Mouse (Mus musculus): ENCODE measurements around the gene Rpl23. TPM values are rescaled to one million over a fixed set of nuclear protein-coding genes. Genes with fewer than 3 reads are reported as not detected.

Gene Rpl23
- polyA plus RNA-seq, 1 experiment from 2014 or later = 327 TPM

DNA sequence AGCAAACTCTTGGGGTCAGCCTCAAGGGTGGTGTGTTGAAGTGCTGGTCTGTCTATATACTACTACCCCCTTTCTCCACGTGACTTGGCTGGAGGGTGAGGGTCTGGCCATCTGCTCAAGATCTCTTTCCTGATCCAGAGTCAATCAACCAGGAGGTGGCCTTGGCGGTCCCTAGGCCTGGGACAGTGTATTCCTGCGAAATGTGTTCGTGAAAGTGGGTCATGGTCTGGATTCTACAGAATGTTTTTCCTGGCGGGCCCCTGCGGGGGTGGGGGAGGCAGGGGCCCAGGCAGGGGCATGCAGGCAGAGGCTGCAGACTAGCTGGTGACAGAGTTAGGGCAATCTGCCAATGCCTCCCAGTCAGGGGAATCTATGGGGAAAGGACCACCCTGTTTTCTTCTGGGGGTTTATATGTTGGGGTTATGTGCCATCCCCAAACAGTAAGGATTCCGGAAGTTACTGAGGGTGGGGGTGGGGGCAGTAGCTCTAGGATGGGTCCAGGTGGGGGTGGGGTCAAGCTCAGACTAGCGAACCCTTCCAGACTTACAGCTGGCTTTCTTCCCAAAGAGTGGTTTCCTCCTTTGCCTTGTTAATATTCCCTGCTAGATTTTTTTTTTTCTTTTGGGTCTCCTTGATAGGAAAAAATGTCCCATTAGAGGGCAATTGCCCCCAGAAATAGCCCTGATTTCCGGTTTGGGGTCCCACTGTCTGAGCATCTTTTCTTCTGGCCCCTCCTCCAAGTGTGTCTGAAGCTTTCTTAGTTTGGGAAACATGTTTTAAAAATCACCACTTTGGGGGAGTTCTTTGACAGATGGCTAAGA lies 22.8 kb upstream of the Rpl23 start:
- Histone ChIP-seq H3K4me2 (replicated peaks) (peak overlapping the region; percentile 31), H3K4me1 (peaks cover 85% of the 10 kb centered on the region), H3K36me3 (peaks cover 10% of the 10 kb centered on the region), H3K9ac (replicated peaks) (peak overlapping the region; percentile 19; the same call in 1 of the 2 replicates), H3K27me3 (no peaks in the 10 kb centered on the region), H3K9me3 (no peaks in the 10 kb centered on the region), H3K27ac (replicated peaks) (peak overlapping the region; percentile 69), H3K4me3 (peak overlapping the region; percentile 9; the same call in 1 of the 2 replicates)
- 13% methylated on average over 9 of the region's 9 CpGs for WGBS
- peak; percentile 30 for ATAC-seq (replicated peaks)

GRCm38 (mm10) chr11:97803847-97804246 lies 21.6 kb upstream of the Rpl23 start:
- no peak for ATAC-seq (replicated peaks)
- Histone ChIP-seq H3K9ac (replicated peaks) (no peak overlapping the region), H3K36me3 (peaks cover 7% of the 10 kb centered on the region), H3K4me3 (no peak overlapping the region), H3K4me1 (peaks cover 74% of the 10 kb centered on the region), H3K27me3 (no peaks in the 10 kb centered on the region), H3K27ac (replicated peaks) (no peak overlapping the region), H3K4me2 (replicated peaks) (no peak overlapping the region), H3K9me3 (no peaks in the 10 kb centered on the region)
- WGBS = 87% methylated on average over 5 of the region's 5 CpGs

DNA sequence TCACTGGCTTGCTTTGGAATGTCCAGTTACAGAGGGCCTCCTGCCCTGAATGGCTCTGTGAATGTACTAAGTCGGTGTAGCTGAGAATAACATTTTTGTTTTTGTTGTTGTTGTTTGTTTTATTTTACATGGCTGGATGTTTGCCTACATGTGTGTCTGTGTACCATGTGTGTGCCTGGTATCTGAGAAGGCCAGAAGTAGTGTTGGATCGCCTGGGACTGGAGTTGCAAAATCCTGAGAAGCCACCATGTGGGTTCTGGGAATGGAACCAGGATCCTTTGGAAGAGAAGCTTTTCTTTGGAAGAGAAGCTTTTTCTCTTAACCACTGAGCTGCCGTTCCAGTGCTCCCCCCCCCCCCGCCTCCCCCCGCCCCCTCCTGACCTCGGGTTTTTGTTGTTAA lies 20.3 kb upstream of the Rpl23 start:
- Histone ChIP-seq H3K9ac (replicated peaks) (no peak overlapping the region), H3K4me1 (peaks cover 66% of the 10 kb centered on the region), H3K4me2 (replicated peaks) (peak overlapping the region; percentile 58), H3K27me3 (no peaks in the 10 kb centered on the region), H3K4me3 (peak overlapping the region; percentile 98), H3K9me3 (no peaks in the 10 kb centered on the region), H3K27ac (replicated peaks) (no peak overlapping the region), H3K36me3 (peaks cover under 1% of the 10 kb centered on the region)
- no peak for ATAC-seq (replicated peaks)
- WGBS = 26% methylated on average over 6 of the region's 6 CpGs

- WGBS = 43% methylated on average over 1 of the region's 1 CpGs
Measured at GRCm38 (mm10) chr11:97802194-97802470, 19.9 kb upstream of the Rpl23 start.

GRCm38 (mm10) chr11:97801409-97802193 lies 19.4 kb upstream of the Rpl23 start:
- peak overlapping the region; percentile 97 for H3K9ac ChIP-seq (replicated peaks)
- ATAC-seq (replicated peaks) = no peak
- H3K4me1 ChIP-seq = peaks cover 60% of the 10 kb centered on the region
- H3K27ac ChIP-seq (replicated peaks) = 0 out of 2 replicates have a peak overlapping the region, but pooled peaks have one; percentile 96
- no peaks in the 10 kb centered on the region for H3K27me3 ChIP-seq
- WGBS = 34% methylated on average over 8 of the region's 8 CpGs
- peak overlapping the region; percentile 58 for H3K4me2 ChIP-seq (replicated peaks)
- H3K36me3 ChIP-seq = no peaks in the 10 kb centered on the region
- no peaks in the 10 kb centered on the region for H3K9me3 ChIP-seq
- peak overlapping the region; percentile 98 for H3K4me3 ChIP-seq

More at GRCm38 (mm10) chr11:97802194-97802470, 19.9 kb upstream of the Rpl23 start:
- H3K4me3 ChIP-seq = peak overlapping the region; percentile 98
- ATAC-seq (replicated peaks) = no peak
- H3K4me2 ChIP-seq (replicated peaks) = peak overlapping the region; percentile 58
- H3K27me3 ChIP-seq = no peaks in the 10 kb centered on the region
- peak overlapping the region; percentile 97 for H3K9ac ChIP-seq (replicated peaks)
- no peaks in the 10 kb centered on the region for H3K36me3 ChIP-seq
- H3K27ac ChIP-seq (replicated peaks) = no peak overlapping the region
- H3K4me1 ChIP-seq = peaks cover 64% of the 10 kb centered on the region
- H3K9me3 ChIP-seq = no peaks in the 10 kb centered on the region

DNA sequence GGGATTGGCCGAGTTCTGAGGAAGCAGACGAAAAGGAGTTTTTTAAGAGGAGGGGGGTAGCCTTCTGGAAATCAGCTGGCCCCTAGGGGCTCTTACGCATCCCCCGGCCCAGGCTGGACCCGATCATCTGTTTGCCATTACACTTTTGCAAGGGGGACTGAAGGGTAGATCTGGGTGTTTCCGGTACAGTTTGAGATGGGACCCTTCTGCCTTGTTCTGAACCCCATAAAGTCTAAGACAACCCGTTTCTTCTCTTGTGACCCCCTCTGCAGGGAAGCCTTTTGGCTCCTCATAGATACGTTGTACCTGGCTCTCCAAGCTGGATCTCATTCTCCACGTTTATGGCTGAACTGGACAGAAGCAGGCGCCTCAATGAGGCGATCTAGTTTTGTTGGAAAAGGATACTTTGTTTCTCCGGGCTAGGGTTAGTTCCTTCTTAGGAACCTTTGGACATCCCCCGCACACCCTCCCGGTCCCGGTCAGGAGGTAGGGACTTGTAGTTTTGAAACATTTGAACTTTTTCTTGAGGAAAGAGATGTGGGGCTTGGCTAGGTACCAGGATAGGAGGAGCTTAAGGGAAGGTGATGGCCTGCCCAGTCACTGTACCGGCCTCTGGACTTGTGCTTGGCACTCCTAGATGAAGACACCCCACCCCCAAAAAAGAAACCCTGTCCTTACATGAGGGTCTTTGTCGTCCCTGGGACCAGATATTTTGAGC lies 18.6 kb upstream of the Rpl23 start:
- peak overlapping the region; percentile 58 for H3K4me2 ChIP-seq (replicated peaks)
- peak overlapping the region; percentile 96 for H3K27ac ChIP-seq (replicated peaks)
- no peaks in the 10 kb centered on the region for H3K9me3 ChIP-seq
- H3K27me3 ChIP-seq = no peaks in the 10 kb centered on the region
- H3K4me3 ChIP-seq = peak overlapping the region; percentile 98
- peak overlapping the region; percentile 97 for H3K9ac ChIP-seq (replicated peaks)
- ATAC-seq (replicated peaks) = no peak
- H3K36me3 ChIP-seq = no peaks in the 10 kb centered on the region
- 6% methylated on average over 17 of the region's 17 CpGs for WGBS
- H3K4me1 ChIP-seq = peaks cover 52% of the 10 kb centered on the region

DNA sequence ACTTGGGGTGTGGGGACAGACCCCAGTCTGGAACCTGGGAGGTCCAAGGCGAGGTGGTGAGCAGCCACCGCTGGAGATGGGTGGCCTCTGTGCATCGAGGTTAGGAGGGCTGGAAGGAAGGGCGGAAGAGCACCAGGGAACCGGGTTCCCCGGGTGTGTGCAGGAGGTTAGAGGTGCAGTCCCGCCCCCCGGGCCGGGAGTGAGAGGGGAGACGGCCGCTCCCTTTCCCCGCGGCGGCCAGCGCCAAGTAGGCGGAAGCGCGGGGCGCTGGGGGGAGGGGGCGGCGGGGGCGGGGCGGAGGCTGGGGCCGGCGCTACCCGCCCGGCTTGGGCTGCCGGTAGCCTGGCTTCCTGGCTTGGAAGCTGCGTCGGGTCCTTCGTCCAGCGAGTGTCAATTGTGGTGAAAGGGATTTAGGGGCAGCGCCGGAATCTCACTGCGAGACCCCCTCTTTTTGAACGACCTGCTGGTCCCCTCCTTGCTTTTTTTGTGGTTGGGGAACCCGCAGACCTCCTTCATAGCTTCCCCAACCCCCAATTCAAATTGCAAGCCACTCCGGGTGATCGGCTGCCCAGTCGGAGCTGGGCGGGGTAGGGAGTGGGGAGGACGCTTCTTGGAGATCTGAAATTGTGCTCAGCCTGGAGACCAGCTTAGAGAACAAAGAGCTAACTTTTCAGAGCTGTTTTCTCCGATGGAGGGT lies 17.9 kb upstream of the Rpl23 start:
- H3K4me1 ChIP-seq = peaks cover 45% of the 10 kb centered on the region
- under 1% methylated on average over 27 of the region's 43 CpGs for WGBS
- peak overlapping the region; percentile 96 for H3K27ac ChIP-seq (replicated peaks)
- ATAC-seq (replicated peaks) = peak; percentile 62
- peak overlapping the region; percentile 97 for H3K9ac ChIP-seq (replicated peaks)
- no peaks in the 10 kb centered on the region for H3K27me3 ChIP-seq
- H3K4me3 ChIP-seq = peak overlapping the region; percentile 98
- peak overlapping the region; percentile 58 for H3K4me2 ChIP-seq (replicated peaks)
- H3K9me3 ChIP-seq = no peaks in the 10 kb centered on the region
- H3K36me3 ChIP-seq = no peaks in the 10 kb centered on the region

DNA sequence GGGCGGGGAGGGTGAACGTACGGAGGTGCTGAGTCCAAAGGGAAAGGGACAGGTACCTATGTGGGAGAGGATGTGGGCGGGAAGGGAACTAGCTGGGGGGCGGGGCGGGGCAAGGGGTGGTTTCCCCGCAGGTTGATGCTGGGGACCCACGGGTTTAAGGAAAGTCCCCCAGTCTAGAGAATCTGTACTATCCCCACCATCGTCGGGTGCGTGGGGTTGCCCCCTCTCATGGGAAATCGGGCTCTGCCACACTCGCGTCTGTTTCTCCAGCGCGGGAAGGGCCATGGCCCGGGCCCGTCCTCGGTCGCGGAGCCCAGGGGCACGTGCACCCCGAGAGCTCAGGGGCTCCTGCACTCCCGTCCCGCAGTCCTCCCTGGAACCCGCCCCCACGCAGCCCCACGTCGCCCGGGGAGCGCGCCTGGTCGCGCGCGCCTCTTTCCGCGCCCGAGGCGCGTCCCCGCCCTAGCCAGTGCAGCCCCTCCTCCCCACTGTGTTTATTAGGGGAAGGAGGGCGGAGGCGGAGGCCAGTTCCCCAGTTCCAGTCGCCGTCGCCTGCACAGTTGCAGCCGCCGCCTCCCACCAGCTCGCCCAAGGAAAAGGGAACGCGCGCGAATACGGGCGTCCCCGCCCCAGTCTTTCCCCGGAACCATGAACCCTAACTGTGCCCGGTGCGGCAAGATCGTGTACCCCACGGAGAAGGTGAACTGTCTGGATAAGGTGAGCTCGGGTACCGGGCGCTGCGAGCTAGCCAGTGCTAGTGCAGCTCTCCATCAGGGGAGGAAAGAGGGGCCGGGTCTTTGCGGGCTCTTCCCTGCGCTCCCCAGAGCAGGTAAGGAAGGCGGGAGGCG lies 17.1 kb upstream of the Rpl23 start:
- Histone ChIP-seq H3K9me3 (no peaks in the 10 kb centered on the region), H3K27me3 (no peaks in the 10 kb centered on the region), H3K4me3 (peak overlapping the region; percentile 98), H3K9ac (replicated peaks) (peak overlapping the region; percentile 97), H3K27ac (replicated peaks) (peak overlapping the region; percentile 96), H3K4me2 (replicated peaks) (peak overlapping the region; percentile 58), H3K4me1 (peaks cover 37% of the 10 kb centered on the region), H3K36me3 (no peaks in the 10 kb centered on the region)
- WGBS = under 1% methylated on average over 71 of the region's 71 CpGs
- ATAC-seq (replicated peaks) = peak; percentile 84

GRCm38 (mm10) chr11:97798782-97799145 lies 16.5 kb upstream of the Rpl23 start, which contains the start of gene Lasp1:
Gene Lasp1 (plus strand): TSS chr11:97799000.
- peak within 1 kb of the TSS; percentile 97 for H3K9ac ChIP-seq (replicated peaks)
- H3K9me3 ChIP-seq = no peaks in the 10 kb centered on the region
- no peaks in the 10 kb centered on the region for H3K36me3 ChIP-seq
- WGBS = 1% methylated on average over 11 of the region's 11 CpGs
- ATAC-seq (replicated peaks) = peak; percentile 63
- H3K4me3 ChIP-seq = peak within 1 kb of the TSS; percentile 98
- peak within 1 kb of the TSS; percentile 96 for H3K27ac ChIP-seq (replicated peaks)
- H3K4me1 ChIP-seq = peaks cover 31% of the 10 kb centered on the region
- no peaks in the 10 kb centered on the region for H3K27me3 ChIP-seq
- H3K4me2 ChIP-seq (replicated peaks) = peak within 1 kb of the TSS; percentile 58

DNA sequence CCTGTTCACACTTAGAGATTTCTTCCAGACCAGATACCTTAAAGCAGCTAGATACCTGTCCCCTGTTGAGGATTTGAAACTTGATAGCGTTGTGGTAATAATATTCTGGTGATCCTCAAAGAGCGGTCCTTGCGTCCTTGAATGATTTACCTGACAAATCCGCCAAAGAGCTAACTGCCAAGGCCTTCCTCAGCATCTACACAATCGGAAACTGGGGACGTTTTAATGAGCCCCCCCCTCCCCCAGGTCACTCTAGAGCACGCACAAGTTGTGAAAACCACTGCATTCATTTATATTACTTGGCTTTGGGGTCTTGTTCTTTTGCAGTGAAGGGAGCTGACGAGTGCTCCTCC lies 15.8 kb upstream of the Rpl23 start:
- H3K27me3 ChIP-seq = no peaks in the 10 kb centered on the region
- H3K36me3 ChIP-seq = no peaks in the 10 kb centered on the region
- no peak for ATAC-seq (replicated peaks)
- no peaks in the 10 kb centered on the region for H3K9me3 ChIP-seq
- H3K9ac ChIP-seq (replicated peaks) = no peak overlapping the region
- H3K4me1 ChIP-seq = peaks cover 27% of the 10 kb centered on the region
- H3K27ac ChIP-seq (replicated peaks) = peak overlapping the region; percentile 96
- peak overlapping the region; percentile 58; the same call in 1 of the 2 replicates for H3K4me2 ChIP-seq (replicated peaks)
- WGBS = 40% methylated on average over 8 of the region's 8 CpGs
- H3K4me3 ChIP-seq = peak overlapping the region; percentile 98

All from forebrain, embryonic 15.5 days (tissue).